Mouse (Mus musculus): ENCODE results near the gene Slc25a36. TPM values are rescaled to one million over a fixed set of nuclear protein-coding genes. Genes with fewer than 3 reads are reported as not detected.

Gene Slc25a36
- polyA plus RNA-seq (2014; fragmentation: Nextera tagmentation; extraction: Ambion mirVana): 81.6 and 100.0 TPM in 2 replicates

DNA sequence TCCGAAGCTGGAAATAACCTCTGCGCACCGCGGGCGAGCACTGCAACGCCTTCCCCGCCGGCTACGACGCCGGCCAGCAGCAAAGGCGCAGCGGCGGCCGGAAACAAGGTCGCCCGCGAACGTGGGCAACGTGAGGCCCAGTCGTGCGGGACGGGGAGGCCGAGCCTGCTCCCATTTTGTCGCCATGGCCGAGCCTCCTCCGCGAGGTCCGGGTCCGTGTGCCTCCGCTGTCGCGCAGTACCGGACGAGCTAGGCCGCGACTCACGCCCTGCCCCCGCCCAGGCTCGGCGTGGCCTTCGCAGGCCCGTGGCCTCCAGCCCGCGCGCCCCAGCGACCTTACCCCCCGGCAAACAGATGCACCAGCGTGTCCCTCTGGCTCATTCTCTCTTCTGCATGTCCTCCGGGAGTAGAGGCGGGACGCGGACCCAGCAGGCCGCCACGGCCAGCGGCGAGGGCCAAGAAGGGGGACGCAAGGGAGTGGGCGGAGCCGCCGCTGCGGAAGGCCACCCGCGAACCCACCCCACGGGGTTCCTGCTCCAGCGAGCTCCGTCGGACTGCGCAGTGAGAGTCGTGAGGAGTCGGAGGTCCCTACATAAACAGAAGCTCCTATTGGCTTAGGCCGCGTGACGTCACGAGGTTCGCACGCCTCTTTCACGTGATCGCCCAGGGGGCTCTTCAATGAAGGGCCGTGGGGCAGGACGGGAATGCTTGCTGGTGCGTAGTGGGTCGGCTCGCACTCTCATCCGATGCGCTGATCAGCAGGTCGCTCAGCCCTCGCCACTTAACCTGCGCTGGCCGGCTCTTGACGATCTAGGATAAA, at the start of gene Slc25a36:
Gene Slc25a36 (minus strand): TSS at position 587 of the 820 bp plus-strand sequence.
- peak; percentile 99 for DNase-seq
- Histone ChIP-seq H3K4me1 (ENCODE audit: control insufficient read depth, insufficient read depth, low read length) (peaks cover 13% of the 10 kb centered on the region), H3K9me3 (ENCODE audit: control insufficient read depth, low read length) (no peaks in the 10 kb centered on the region), H3K9ac (replicated peaks; ENCODE audit: low read length) (peak within 1 kb of the TSS; percentile 80), H3K4me3 (replicated peaks; ENCODE audit: low read depth, low read length) (peak within 1 kb of the TSS; percentile 78), H3K4me2 (ENCODE audit: low read length) (peak within 1 kb of the TSS; percentile 58), H3K36me3 (ENCODE audit: control insufficient read depth, insufficient read depth, low read length) (no peaks in the 10 kb centered on the region), H3K27ac (replicated peaks; ENCODE audit: low read depth, low read length) (peak within 1 kb of the TSS; percentile 86), H3K27me3 (ENCODE audit: control insufficient read depth, insufficient read depth, low read length) (no peaks in the 10 kb centered on the region)
- peak; percentile 99 for ATAC-seq (ENCODE audit: low FRiP score, low TSS enrichment)
- WGBS: under 1% methylated on average over 91 of the region's 91 CpGs

DNA sequence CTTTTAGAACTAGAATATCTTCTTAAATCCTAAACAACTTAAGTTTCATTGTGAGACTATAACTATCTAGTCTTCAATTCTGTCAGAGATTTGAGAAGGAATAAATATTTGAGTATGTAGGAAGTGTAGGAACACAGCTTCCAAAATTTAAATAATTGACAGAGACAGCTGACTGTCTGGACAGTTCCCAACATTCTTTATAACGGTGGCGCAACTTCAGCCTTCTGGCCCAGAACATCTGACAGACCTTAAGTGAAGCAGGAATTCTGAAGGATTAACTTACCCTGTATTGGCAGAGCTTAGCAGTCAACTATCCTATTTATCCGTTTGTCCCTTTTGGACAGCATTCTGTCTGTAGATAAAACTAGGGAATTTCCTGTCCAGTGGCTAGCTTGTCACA, 47.5 kb upstream of the Slc25a36 start:
- Histone ChIP-seq H3K4me1 (ENCODE audit: control insufficient read depth, insufficient read depth, low read length) (no peaks in the 10 kb centered on the region), H3K4me3 (replicated peaks; ENCODE audit: low read depth, low read length) (no peak overlapping the region), H3K27ac (replicated peaks; ENCODE audit: low read depth, low read length) (no peak overlapping the region), H3K9me3 (ENCODE audit: control insufficient read depth, low read length) (no peaks in the 10 kb centered on the region), H3K27me3 (ENCODE audit: control insufficient read depth, insufficient read depth, low read length) (no peaks in the 10 kb centered on the region), H3K9ac (replicated peaks; ENCODE audit: low read length) (no peak overlapping the region), H3K36me3 (ENCODE audit: control insufficient read depth, insufficient read depth, low read length) (no peaks in the 10 kb centered on the region), H3K4me2 (ENCODE audit: low read length) (no peak overlapping the region)
- WGBS: 67% methylated on average over 3 of the region's 3 CpGs
- no peak for ATAC-seq (ENCODE audit: low FRiP score, low TSS enrichment)
- no peak for DNase-seq

DNA sequence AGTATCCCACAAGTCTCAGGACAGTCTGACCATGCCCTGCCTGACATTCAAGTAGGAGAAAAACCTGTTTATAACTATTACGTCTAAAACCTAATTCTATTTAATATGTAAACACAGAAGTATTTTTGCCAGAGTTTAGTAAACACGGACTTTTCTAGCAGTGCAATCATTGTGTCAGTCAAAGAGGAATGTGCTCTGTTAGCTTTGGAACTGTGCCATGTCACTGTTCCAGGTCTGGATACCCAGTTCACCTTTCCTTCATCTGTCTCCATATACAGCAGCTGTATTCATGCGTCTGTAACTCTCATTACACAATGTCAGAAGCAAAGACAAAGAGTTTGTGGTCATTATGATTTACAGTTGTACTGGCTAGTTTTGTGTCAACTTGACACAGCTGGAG, 45.0 kb upstream of the Slc25a36 start:
- 87% methylated on average over 3 of the region's 3 CpGs for WGBS
- no peak for DNase-seq
- no peak overlapping the region for H3K4me3 ChIP-seq (replicated peaks; ENCODE audit: low read depth, low read length)
- H3K27me3 ChIP-seq (ENCODE audit: control insufficient read depth, insufficient read depth, low read length): no peaks in the 10 kb centered on the region
- no peak overlapping the region for H3K27ac ChIP-seq (replicated peaks; ENCODE audit: low read depth, low read length)
- no peaks in the 10 kb centered on the region for H3K36me3 ChIP-seq (ENCODE audit: control insufficient read depth, insufficient read depth, low read length)
- H3K9me3 ChIP-seq (ENCODE audit: control insufficient read depth, low read length): no peaks in the 10 kb centered on the region
- no peaks in the 10 kb centered on the region for H3K4me1 ChIP-seq (ENCODE audit: control insufficient read depth, insufficient read depth, low read length)
- H3K4me2 ChIP-seq (ENCODE audit: low read length): no peak overlapping the region
- ATAC-seq (ENCODE audit: low FRiP score, low TSS enrichment): no peak
- H3K9ac ChIP-seq (replicated peaks; ENCODE audit: low read length): no peak overlapping the region

DNA sequence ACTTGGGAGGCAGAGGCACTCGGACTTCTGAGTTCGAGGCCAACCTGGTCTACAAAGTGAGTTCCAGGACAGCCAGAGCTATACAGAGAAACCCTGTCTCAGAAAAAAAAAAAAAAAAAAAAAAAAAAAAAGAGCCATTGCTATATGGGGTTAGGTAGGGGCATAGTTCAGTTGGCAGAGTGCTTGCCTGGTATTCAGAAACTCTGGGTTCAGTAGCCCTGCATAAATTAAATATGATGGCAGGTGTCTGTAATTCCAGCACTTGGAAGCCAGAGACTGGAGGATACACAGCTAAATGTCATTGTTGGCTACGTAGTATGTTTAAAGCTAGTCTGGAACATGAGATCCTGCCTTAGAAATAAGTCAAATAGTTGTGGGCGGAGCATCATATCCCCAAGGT, 44.0 kb upstream of the Slc25a36 start:
- 89% methylated on average over 4 of the region's 4 CpGs for WGBS
- H3K4me2 ChIP-seq (ENCODE audit: low read length): no peak overlapping the region
- H3K9ac ChIP-seq (replicated peaks; ENCODE audit: low read length): no peak overlapping the region
- H3K27me3 ChIP-seq (ENCODE audit: control insufficient read depth, insufficient read depth, low read length): no peaks in the 10 kb centered on the region
- DNase-seq (no peak), ATAC-seq (ENCODE audit: low FRiP score, low TSS enrichment) (no peak)
- H3K4me1 ChIP-seq (ENCODE audit: control insufficient read depth, insufficient read depth, low read length): no peaks in the 10 kb centered on the region
- H3K27ac ChIP-seq (replicated peaks; ENCODE audit: low read depth, low read length): no peak overlapping the region
- H3K4me3 ChIP-seq (replicated peaks; ENCODE audit: low read depth, low read length): no peak overlapping the region
- no peaks in the 10 kb centered on the region for H3K9me3 ChIP-seq (ENCODE audit: control insufficient read depth, low read length)
- H3K36me3 ChIP-seq (ENCODE audit: control insufficient read depth, insufficient read depth, low read length): no peaks in the 10 kb centered on the region

DNA sequence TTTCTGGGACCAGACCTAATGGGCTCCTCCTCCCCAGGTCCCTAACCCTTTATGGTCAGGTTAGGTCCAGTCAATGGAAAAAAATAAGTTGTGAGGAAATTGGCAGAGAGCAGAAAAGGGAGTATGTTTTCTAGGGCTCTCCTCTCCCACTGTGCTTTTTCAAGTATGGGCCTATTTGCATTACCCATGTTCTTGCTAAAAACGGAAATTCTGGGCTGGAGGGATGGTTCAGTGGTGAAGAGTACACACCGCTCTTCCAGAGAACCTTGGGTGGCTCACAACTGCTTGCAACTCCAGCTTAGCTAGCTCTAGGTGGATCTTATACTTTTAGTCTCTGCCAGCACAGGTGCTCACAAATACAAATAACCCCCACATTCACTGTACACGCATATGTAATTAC, 42.0 kb upstream of the Slc25a36 start:
- DNase-seq (no peak), ATAC-seq (ENCODE audit: low FRiP score, low TSS enrichment) (no peak)
- Histone ChIP-seq H3K4me3 (replicated peaks; ENCODE audit: low read depth, low read length) (no peak overlapping the region), H3K27ac (replicated peaks; ENCODE audit: low read depth, low read length) (no peak overlapping the region), H3K27me3 (ENCODE audit: control insufficient read depth, insufficient read depth, low read length) (no peaks in the 10 kb centered on the region), H3K36me3 (ENCODE audit: control insufficient read depth, insufficient read depth, low read length) (no peaks in the 10 kb centered on the region), H3K4me1 (ENCODE audit: control insufficient read depth, insufficient read depth, low read length) (no peaks in the 10 kb centered on the region), H3K9me3 (ENCODE audit: control insufficient read depth, low read length) (no peaks in the 10 kb centered on the region), H3K4me2 (ENCODE audit: low read length) (no peak overlapping the region), H3K9ac (replicated peaks; ENCODE audit: low read length) (no peak overlapping the region)
- 87% methylated on average over 3 of the region's 3 CpGs for WGBS

DNA sequence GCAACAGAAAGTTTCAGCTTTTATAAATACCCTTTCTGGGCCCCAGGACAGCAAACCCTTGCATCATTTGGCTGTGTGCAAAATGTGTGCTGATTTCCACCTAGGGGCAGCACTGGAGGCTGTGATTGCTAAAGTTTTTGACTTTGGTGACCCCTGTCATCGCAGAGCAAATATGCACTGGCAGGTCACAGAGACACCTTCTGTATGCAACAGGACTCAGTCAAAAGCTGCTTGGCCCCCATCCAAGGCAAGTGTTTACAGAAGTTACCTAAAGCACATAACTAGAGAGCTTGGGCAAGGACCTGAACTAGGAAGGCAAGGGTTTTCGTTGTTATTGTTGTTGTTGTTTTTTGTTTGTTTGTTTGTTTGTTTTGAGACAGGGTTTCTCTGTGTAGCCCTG, 36.3 kb upstream of the Slc25a36 start:
- H3K4me2 ChIP-seq (ENCODE audit: low read length): no peak overlapping the region
- DNase-seq: no peak
- no peaks in the 10 kb centered on the region for H3K36me3 ChIP-seq (ENCODE audit: control insufficient read depth, insufficient read depth, low read length)
- H3K27me3 ChIP-seq (ENCODE audit: control insufficient read depth, insufficient read depth, low read length): no peaks in the 10 kb centered on the region
- no peak overlapping the region for H3K4me3 ChIP-seq (replicated peaks; ENCODE audit: low read depth, low read length)
- H3K9ac ChIP-seq (replicated peaks; ENCODE audit: low read length): no peak overlapping the region
- H3K27ac ChIP-seq (replicated peaks; ENCODE audit: low read depth, low read length): no peak overlapping the region
- no peaks in the 10 kb centered on the region for H3K4me1 ChIP-seq (ENCODE audit: control insufficient read depth, insufficient read depth, low read length)
- WGBS: 91% methylated on average over 2 of the region's 2 CpGs
- H3K9me3 ChIP-seq (ENCODE audit: control insufficient read depth, low read length): no peaks in the 10 kb centered on the region
- no peak for ATAC-seq (ENCODE audit: low FRiP score, low TSS enrichment)

DNA sequence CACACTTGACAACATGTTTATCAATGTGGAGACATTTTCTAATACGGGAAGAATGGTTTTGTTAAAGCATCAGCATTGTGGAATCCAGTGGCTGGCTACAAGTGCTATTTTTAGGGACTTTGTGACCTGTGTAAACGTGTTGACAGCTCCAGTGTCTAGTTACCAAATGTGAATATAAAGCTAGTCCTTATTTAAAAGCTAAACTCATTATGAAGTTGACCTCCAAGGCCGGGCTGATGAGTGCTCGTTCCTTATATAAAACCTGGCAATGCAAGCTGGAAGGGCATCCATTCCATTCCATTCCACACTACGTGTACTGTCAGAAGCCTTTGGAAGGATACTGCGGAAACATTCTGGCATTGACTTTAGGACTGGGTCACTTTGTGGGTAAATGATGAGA, 34.4 kb upstream of the Slc25a36 start:
- Histone ChIP-seq H3K9ac (replicated peaks; ENCODE audit: low read length) (no peak overlapping the region), H3K4me3 (replicated peaks; ENCODE audit: low read depth, low read length) (no peak overlapping the region), H3K9me3 (ENCODE audit: control insufficient read depth, low read length) (no peaks in the 10 kb centered on the region), H3K36me3 (ENCODE audit: control insufficient read depth, insufficient read depth, low read length) (no peaks in the 10 kb centered on the region), H3K4me2 (ENCODE audit: low read length) (no peak overlapping the region), H3K27ac (replicated peaks; ENCODE audit: low read depth, low read length) (no peak overlapping the region), H3K4me1 (ENCODE audit: control insufficient read depth, insufficient read depth, low read length) (no peaks in the 10 kb centered on the region), H3K27me3 (ENCODE audit: control insufficient read depth, insufficient read depth, low read length) (no peaks in the 10 kb centered on the region)
- no peak for ATAC-seq (ENCODE audit: low FRiP score, low TSS enrichment)
- WGBS: 88% methylated on average over 6 of the region's 6 CpGs
- no peak for DNase-seq

DNA sequence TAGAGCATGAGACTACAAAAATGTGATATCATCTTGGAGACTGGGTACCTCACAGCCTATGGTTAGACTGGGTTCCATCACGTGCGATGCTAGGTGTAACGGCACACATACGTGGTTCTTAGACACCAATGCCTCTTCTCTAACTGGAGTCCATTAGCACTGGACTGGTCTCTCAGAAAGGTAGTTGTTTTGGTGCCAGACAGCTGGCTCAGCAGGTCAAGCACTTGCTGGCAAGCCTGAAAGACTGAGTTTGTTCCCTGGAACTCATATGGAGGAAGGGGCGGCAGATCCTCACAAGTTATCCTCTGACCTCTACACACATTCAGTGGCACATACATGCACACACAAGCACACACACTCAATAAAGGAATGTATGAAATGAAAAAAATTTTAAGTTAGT, 32.5 kb upstream of the Slc25a36 start:
- no peaks in the 10 kb centered on the region for H3K27me3 ChIP-seq (ENCODE audit: control insufficient read depth, insufficient read depth, low read length)
- no peak overlapping the region for H3K27ac ChIP-seq (replicated peaks; ENCODE audit: low read depth, low read length)
- no peak overlapping the region for H3K9ac ChIP-seq (replicated peaks; ENCODE audit: low read length)
- no peak overlapping the region for H3K4me2 ChIP-seq (ENCODE audit: low read length)
- H3K36me3 ChIP-seq (ENCODE audit: control insufficient read depth, insufficient read depth, low read length): no peaks in the 10 kb centered on the region
- DNase-seq (no peak), ATAC-seq (ENCODE audit: low FRiP score, low TSS enrichment) (no peak)
- no peak overlapping the region for H3K4me3 ChIP-seq (replicated peaks; ENCODE audit: low read depth, low read length)
- H3K4me1 ChIP-seq (ENCODE audit: control insufficient read depth, insufficient read depth, low read length): no peaks in the 10 kb centered on the region
- WGBS: 93% methylated on average over 5 of the region's 5 CpGs
- H3K9me3 ChIP-seq (ENCODE audit: control insufficient read depth, low read length): no peaks in the 10 kb centered on the region

DNA sequence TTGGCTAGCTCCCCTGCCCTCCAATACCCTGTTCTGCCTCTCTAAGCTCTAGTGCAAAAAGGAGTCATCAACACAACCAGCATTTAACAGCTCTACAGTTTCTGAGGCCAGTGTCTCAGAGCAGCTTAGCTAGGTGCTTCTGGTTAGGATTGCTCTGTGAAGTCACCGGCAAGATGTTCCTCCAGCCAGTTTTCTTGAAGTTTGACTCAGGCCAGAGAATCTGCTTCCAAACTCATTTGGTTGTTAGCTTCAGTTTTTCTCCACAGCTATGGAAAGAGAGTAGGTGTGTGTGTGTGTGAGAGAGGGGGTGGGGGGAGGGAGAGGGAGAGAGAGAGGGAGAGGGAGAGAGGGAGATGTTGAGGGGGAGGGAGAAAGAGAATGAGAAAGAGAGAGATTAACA, 31.6 kb upstream of the Slc25a36 start:
- H3K4me2 ChIP-seq (ENCODE audit: low read length): no peak overlapping the region
- DNase-seq (no peak), ATAC-seq (ENCODE audit: low FRiP score, low TSS enrichment) (no peak)
- no peak overlapping the region for H3K9ac ChIP-seq (replicated peaks; ENCODE audit: low read length)
- H3K4me1 ChIP-seq (ENCODE audit: control insufficient read depth, insufficient read depth, low read length): no peaks in the 10 kb centered on the region
- no peaks in the 10 kb centered on the region for H3K27me3 ChIP-seq (ENCODE audit: control insufficient read depth, insufficient read depth, low read length)
- no peaks in the 10 kb centered on the region for H3K9me3 ChIP-seq (ENCODE audit: control insufficient read depth, low read length)
- 97% methylated on average over 1 of the region's 1 CpGs for WGBS
- H3K36me3 ChIP-seq (ENCODE audit: control insufficient read depth, insufficient read depth, low read length): no peaks in the 10 kb centered on the region
- no peak overlapping the region for H3K4me3 ChIP-seq (replicated peaks; ENCODE audit: low read depth, low read length)
- H3K27ac ChIP-seq (replicated peaks; ENCODE audit: low read depth, low read length): no peak overlapping the region
